Mouse (Mus musculus): ENCODE data around the gene Secisbp2l. TPM values are rescaled to one million over a fixed set of nuclear protein-coding genes. Genes with fewer than 3 reads are reported as not detected.

The Secisbp2l gene
- total and polyA plus RNA-seq, 3 experiments, result 8.7 to 15.1 (median 8.9) TPM

- DNase-seq (ENCODE audit: extremely low read depth), result no peak
- Histone ChIP-seq H3K4me1 (ENCODE audit: control insufficient read depth in 1 of 2, insufficient read depth in 2 of 2) (peaks cover 2 to 23% of the 10 kb centered on the region in 2 experiments; a peak in 3 of 4 replicates), H3K79me2 (replicated peaks; ENCODE audit: control insufficient read depth, extremely low read depth, insufficient read depth, poor library complexity, severe bottlenecking) (no peaks in the 10 kb centered on the region), H3K27ac (ENCODE audit: insufficient read depth, low read depth) (no peak overlapping the region), H3K4me2 (ENCODE audit: insufficient read depth, low read depth, poor library complexity, severe bottlenecking) (no peak overlapping the region; the same call in 1 of the 2 replicates), H3K36me3 (replicated peaks in 1 of 2; ENCODE audit: control insufficient read depth in 1 of 2, insufficient read depth in 1 of 2, low read length in 1 of 2) (no peaks in the 10 kb centered on the region), H3K4me3 (replicated peaks in 1 of 3; ENCODE audit: low read depth in 2 of 3, low read length in 2 of 3, poor library complexity in 1 of 3) (no peak overlapping the region), H3K9ac (ENCODE audit: insufficient read depth, low read depth) (no peak overlapping the region), H3K9me3 (replicated peaks; ENCODE audit: low read length) (no peaks in the 10 kb centered on the region), H3K27me3 (replicated peaks) (peaks cover 4% of the 10 kb centered on the region)
- TF ChIP-seq EP300 (IDR thresholded peaks at IDR 0.05; ENCODE audit: low read length) (no peak), IRF4 (IDR thresholded peaks at IDR 0.05; ENCODE audit: low read depth, low read length) (no peak), CHD2 (IDR thresholded peaks at IDR 0.05; ENCODE audit: low read length) (no peak), ELF1 (IDR thresholded peaks at IDR 0.05; ENCODE audit: low read depth, low read length) (no peak), CHD1 (IDR thresholded peaks at IDR 0.05; ENCODE audit: low read depth, low read length) (no peak), CTCF (conservative IDR thresholded peaks at IDR 0.05 in 1 of 2, IDR thresholded peaks at IDR 0.05 in 1 of 2; ENCODE audit: low read depth in 2 of 2, low read length in 2 of 2) (no peak), ETS1 (conservative IDR thresholded peaks at IDR 0.05; ENCODE audit: low read depth, low read length) (no peak), POLR2A (IDR thresholded peaks at IDR 0.05; ENCODE audit: low read depth, low read length) (no peak), UBTF (IDR thresholded peaks at IDR 0.05; ENCODE audit: low read depth, low read length) (no peak), JUND (conservative IDR thresholded peaks at IDR 0.05; ENCODE audit: low read depth, low read length) (no peak), MAX (IDR thresholded peaks at IDR 0.05; ENCODE audit: low read length) (no peak), BHLHE40 (IDR thresholded peaks at IDR 0.05; ENCODE audit: low read depth, low read length) (no peak), ZKSCAN1 (IDR thresholded peaks at IDR 0.05; ENCODE audit: borderline replicate concordance, low read depth, low read length) (no peak), POLR2AphosphoS2 (IDR thresholded peaks at IDR 0.05; ENCODE audit: low read depth, low read length) (no peak)
- dilution Hi-C loops (cut with MboI; ENCODE audit: extremely low pct_ligation_motif_present, extremely low pct_unique_long_range_greater_than_20kb, low sequenced_read_pairs) (no loop called here), in situ Hi-C loops (cut with MboI; ENCODE audit: low pct_ligation_motif_present, low pct_unique_long_range_greater_than_20kb, low sequenced_read_pairs) (no loop called here)
These were observed 59.6 kb downstream of the Secisbp2l start for GRCm38 (mm10) chr2:125723086-125723407.

DNA sequence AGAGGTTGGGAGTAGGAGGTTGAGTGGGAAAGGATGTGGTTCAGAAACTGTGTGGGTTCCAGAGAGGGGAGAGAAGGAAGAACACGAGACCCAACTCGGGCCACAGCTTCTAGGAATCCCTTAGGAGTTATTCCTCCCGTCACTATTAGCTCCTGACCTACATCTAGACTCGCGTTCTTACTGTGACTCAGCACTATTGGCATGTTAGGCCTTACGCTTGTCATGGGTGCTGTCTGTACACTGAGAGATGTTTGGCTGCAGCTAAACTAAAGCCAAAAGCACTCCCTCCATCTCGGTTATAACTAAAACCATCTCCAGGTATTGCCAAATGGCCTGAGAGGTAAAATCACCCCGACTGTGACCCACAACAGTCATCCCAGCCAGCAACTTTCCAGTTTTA is 66.1 kb downstream of the Secisbp2l start:
- no peak for TF ChIP-seq EP300 (IDR thresholded peaks at IDR 0.05; ENCODE audit: low read length)
- TF ChIP-seq MAZ (IDR thresholded peaks at IDR 0.05; ENCODE audit: low read depth, low read length), result no peak
- TF ChIP-seq CTCF (conservative IDR thresholded peaks at IDR 0.05 in 1 of 2, IDR thresholded peaks at IDR 0.05 in 1 of 2; ENCODE audit: low read depth in 2 of 2, low read length in 2 of 2), result no peak
- no peak for TF ChIP-seq JUND (conservative IDR thresholded peaks at IDR 0.05; ENCODE audit: low read depth, low read length)
- no peak for TF ChIP-seq USF1 (IDR thresholded peaks at IDR 0.05; ENCODE audit: low read depth, low read length)
- TF ChIP-seq ZNF384 (IDR thresholded peaks at IDR 0.05; ENCODE audit: low read depth, low read length), result no peak
- no peak for TF ChIP-seq POLR2AphosphoS2 (IDR thresholded peaks at IDR 0.05; ENCODE audit: low read depth, low read length)
- no peak for TF ChIP-seq USF2 (conservative IDR thresholded peaks at IDR 0.05; ENCODE audit: low read depth, low read length)
- TF ChIP-seq ZMIZ1 (IDR thresholded peaks at IDR 0.05; ENCODE audit: low read depth, low read length), result no peak
- no peak for TF ChIP-seq MEF2A (IDR thresholded peaks at IDR 0.05; ENCODE audit: borderline replicate concordance, low read depth, low read length)
- TF ChIP-seq RCOR1 (conservative IDR thresholded peaks at IDR 0.05; ENCODE audit: low read depth, low read length), result no peak
- no peak for TF ChIP-seq ELF1 (IDR thresholded peaks at IDR 0.05; ENCODE audit: low read depth, low read length)
- TF ChIP-seq SMC3 (IDR thresholded peaks at IDR 0.05; ENCODE audit: low read depth, low read length), result no peak
- no peak for TF ChIP-seq IRF4 (IDR thresholded peaks at IDR 0.05; ENCODE audit: low read depth, low read length)
- no peak for TF ChIP-seq E2F4 (IDR thresholded peaks at IDR 0.05; ENCODE audit: insufficient replicate concordance, low read depth, low read length)
- Histone ChIP-seq H3K4me1 (ENCODE audit: control insufficient read depth in 1 of 2, insufficient read depth in 2 of 2) (peaks cover 4 to 7% of the 10 kb centered on the region in 2 experiments; a peak in 3 of 4 replicates), H3K4me2 (ENCODE audit: insufficient read depth, low read depth, poor library complexity, severe bottlenecking) (no peak overlapping the region), H3K27ac (ENCODE audit: insufficient read depth, low read depth) (no peak overlapping the region), H3K9me3 (replicated peaks; ENCODE audit: low read length) (no peaks in the 10 kb centered on the region), H3K36me3 (replicated peaks in 1 of 2; ENCODE audit: control insufficient read depth in 1 of 2, insufficient read depth in 1 of 2, low read length in 1 of 2) (no peaks in the 10 kb centered on the region), H3K27me3 (replicated peaks) (no peaks in the 10 kb centered on the region), H3K4me3 (replicated peaks in 1 of 3; ENCODE audit: low read depth in 2 of 3, low read length in 2 of 3, poor library complexity in 1 of 3) (no peak overlapping the region), H3K9ac (ENCODE audit: insufficient read depth, low read depth) (no peak overlapping the region), H3K79me2 (replicated peaks; ENCODE audit: control insufficient read depth, extremely low read depth, insufficient read depth, poor library complexity, severe bottlenecking) (no peaks in the 10 kb centered on the region)
- dilution Hi-C loops (cut with MboI; ENCODE audit: extremely low pct_ligation_motif_present, extremely low pct_unique_long_range_greater_than_20kb, low sequenced_read_pairs) (no loop called here), in situ Hi-C loops (cut with MboI; ENCODE audit: low pct_ligation_motif_present, low pct_unique_long_range_greater_than_20kb, low sequenced_read_pairs) (no loop called here)
- DNase-seq (ENCODE audit: extremely low read depth), result no peak

Data from CH12.LX (cell line).